Mouse (Mus musculus): ENCODE data around the gene Gm4141.
"Not testable (repeated sequence)": the region's sequence is repeated elsewhere in the genome, so short reads cannot be mapped to it uniquely, and the experiment has no call there.

Gm4141 gene

DNA sequence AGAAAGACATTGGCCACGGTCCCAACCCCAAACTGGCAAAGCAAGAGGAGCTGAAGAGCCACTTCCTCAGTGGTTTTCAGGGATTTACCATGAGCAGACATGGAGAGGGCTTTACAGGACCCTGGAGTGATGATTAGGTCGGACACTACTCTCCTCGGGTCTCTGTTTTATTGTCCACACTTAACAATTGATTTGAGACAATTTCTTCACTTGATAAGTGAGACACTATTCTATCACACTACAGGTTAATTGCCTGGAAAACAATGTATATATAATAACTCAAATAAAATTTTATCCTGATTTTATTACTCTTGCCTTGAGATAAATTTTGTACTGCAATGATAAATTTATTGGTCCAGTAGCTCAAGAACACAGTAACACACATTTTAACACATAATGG lies at the start of gene Gm4141:
Gene Gm4141 (minus strand): TSS at position 101 of the 400 bp plus-strand sequence.
- not testable (repeated sequence) for DNase-seq

DNA sequence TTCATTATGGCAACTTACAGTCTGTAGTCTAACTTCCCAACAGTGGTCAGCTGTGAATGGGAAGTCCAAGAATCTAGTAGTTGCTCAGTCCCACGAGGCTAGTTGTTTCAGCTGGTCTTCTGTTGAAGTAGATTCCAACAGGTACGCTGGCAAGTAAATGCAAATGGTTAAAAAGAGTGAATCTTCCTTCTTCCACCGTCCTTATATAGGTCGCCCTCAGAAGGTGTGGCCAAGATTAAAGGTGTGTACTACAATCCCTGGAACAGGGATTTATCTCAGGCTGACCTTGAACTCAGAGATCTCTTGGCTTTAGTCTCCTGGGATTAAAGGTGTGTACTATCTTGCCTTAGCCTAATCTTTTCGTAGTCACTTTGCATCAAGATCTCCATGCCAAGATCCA lies 22.9 kb upstream of the Gm4141 start, which contains the start of gene Gm4513:
Gene Gm4513 (minus strand): TSS at position 101 of the 400 bp plus-strand sequence.
- not testable (repeated sequence) for DNase-seq

DNA sequence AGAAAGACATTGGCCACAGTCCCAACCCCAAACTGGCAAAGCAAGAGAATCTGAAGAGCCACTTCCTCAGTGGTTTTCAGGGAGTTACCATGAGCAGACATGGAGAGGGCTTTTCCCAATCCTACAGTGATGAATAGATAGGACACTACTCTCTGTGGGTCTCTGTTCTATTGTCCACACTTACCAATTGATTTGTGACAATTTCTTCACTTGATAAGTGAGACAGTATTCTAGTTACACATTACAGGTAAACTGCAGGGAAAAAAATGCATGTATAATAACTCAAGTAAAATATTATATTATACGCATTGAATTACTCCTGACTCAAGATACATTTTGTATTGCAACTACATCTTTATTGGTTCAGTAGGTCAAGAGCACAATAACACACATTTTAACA lies 30.4 kb downstream of the Gm4141 start, which contains the start of gene Gm5726:
Gene Gm5726 (minus strand): TSS at position 101 of the 400 bp plus-strand sequence.
- not testable (repeated sequence) for DNase-seq

DNA sequence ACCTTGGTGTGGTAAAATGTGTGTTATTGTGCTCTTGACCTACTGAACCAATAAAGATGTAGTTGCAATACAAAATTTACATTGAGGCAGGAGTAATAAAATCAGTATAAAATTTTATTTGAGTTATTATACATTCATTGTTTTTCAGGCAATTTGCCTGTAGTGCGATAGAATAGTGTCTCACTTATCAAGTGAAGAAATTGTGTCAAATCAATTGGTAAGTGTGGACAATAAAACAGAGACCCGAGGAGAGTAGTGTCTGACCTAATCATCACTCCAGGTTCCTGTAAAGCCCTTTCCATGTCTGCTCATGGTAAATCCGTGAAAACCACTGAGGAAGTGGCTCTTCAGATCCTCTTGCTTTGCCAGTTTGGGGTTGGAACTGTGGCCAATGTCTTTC lies 42.5 kb downstream of the Gm4141 start, which contains the start of gene Vmn1r104:
Gene Vmn1r104 (plus strand): TSS at position 301 of the 400 bp plus-strand sequence.
- not testable (repeated sequence) for DNase-seq

Data from kidney, postnatal 25 days (tissue).